Mouse (Mus musculus) spleen, adult 2 months (tissue): Measurements from ENCODE around the gene 3110082I17Rik. TPM values are rescaled to one million over a fixed set of nuclear protein-coding genes. Genes with fewer than 3 reads are reported as not detected.
A peak's percentile ranks its signal among the peaks of the same experiment; 100 is the strongest.

Experiments
- DNase-seq, 2 experiments: peaks; one replicate each; pipeline versions ENCODE4 v3.0.0 to v3.0.0-alpha.2; 2012 to 2021; ENCODE audit warnings: low spot score in 2 of 2, low read depth in 1 of 2
- H3K27ac ChIP-seq: fragments of 200-500 bp; 2 replicates; pipeline ENCODE4 v1.5.1; 2012; ENCODE audit warnings: low read length, inconsistent platforms; ENCODE audit not compliant: insufficient read depth
- H3K27me3 ChIP-seq: fragments of 200-500 bp; 2 replicates; pipeline ENCODE4 v1.6.1; 2012; ENCODE audit warnings: mild to moderate bottlenecking, moderate library complexity, low read length, inconsistent platforms; ENCODE audit not compliant: control insufficient read depth, insufficient read depth
- H3K36me3 ChIP-seq: fragments of 200-500 bp; 2 replicates; pipeline ENCODE4 v1.6.1; 2012; ENCODE audit warnings: mild to moderate bottlenecking, low read length, inconsistent platforms; ENCODE audit not compliant: control insufficient read depth, insufficient read depth
- H3K4me1 ChIP-seq: fragments of 200-500 bp; 2 replicates; pipeline ENCODE4 v1.6.1; 2011; ENCODE audit warnings: inconsistent platforms; ENCODE audit not compliant: control insufficient read depth, insufficient read depth, insufficient read length
- H3K4me3 ChIP-seq: fragments of 200-500 bp; 2 replicates; pipeline ENCODE4 v1.5.1; 2011; ENCODE audit warnings: mild to moderate bottlenecking, inconsistent platforms; ENCODE audit not compliant: insufficient read depth, insufficient read length; ENCODE audit errors: extremely low read depth
- CTCF ChIP-seq: fragments of 200-500 bp; IDR thresholded peaks from 2 replicates; pipeline ENCODE4 v1.5.1; 2011; ENCODE audit warnings: mild to moderate bottlenecking, inconsistent platforms; ENCODE audit not compliant: insufficient read depth, insufficient read length, insufficient replicate concordance; ENCODE audit errors: extremely low read depth
- POLR2A ChIP-seq: fragments of 200-500 bp; IDR thresholded peaks from 2 replicates; pipeline ENCODE4 v1.6.1; 2011; ENCODE audit warnings: low read depth, low read length, inconsistent platforms
- WGBS: fragments of 180-500 bp; shearing (Covaris S2); methylation state at CpG from one replicate; pipeline ENCODE4 v1.1.7; 2018; 5-methylcytosine and 5-hydroxymethylcytosine counted together
- polyA plus RNA-seq: library from polyadenylated mRNA; depleted of rRNA; stranded (reverse); fragments of >200 nt; gene quantifications from 2 replicates; pipeline ENCODE4 v1.2.3, GENCODE M21; 2012

The 3110082I17Rik gene
- polyA plus RNA-seq, 1 experiment, result 5.2 TPM

GRCm38 (mm10) chr5:139399991-139400390 lies 60.3 kb downstream of the 3110082I17Rik start:
- no peaks in the 10 kb centered on the region for H3K27me3 ChIP-seq
- H3K4me1 ChIP-seq, result peaks cover 19% of the 10 kb centered on the region; the same call in 1 of the 2 replicates
- no peak for TF ChIP-seq POLR2A
- no peak for TF ChIP-seq CTCF
- no peak for DNase-seq
- no peaks in the 10 kb centered on the region for H3K36me3 ChIP-seq
- H3K4me3 ChIP-seq, result no peak overlapping the region
- no peak overlapping the region for H3K27ac ChIP-seq
- WGBS, result 91% methylated on average over 14 of the region's 14 CpGs

- no peak overlapping the region for H3K4me3 ChIP-seq
- TF ChIP-seq POLR2A, result no peak
- TF ChIP-seq CTCF, result no peak
- DNase-seq, result no peak
- peaks cover 8% of the 10 kb centered on the region; the same call in 1 of the 2 replicates for H3K36me3 ChIP-seq
- peaks cover 17% of the 10 kb centered on the region; the same call in 1 of the 2 replicates for H3K4me1 ChIP-seq
- no peaks in the 10 kb centered on the region for H3K27me3 ChIP-seq
- H3K27ac ChIP-seq, result no peak overlapping the region
- WGBS, result 90% methylated on average over 5 of the region's 5 CpGs
Observed at GRCm38 (mm10) chr5:139398786-139399185, 61.5 kb downstream of the 3110082I17Rik start.

GRCm38 (mm10) chr5:139397959-139398753 lies 62.2 kb downstream of the 3110082I17Rik start:
- Histone ChIP-seq H3K4me1 (peaks cover 11% of the 10 kb centered on the region; the same call in 1 of the 2 replicates), H3K36me3 (peaks cover 12% of the 10 kb centered on the region), H3K27ac (0 out of 2 replicates have a peak overlapping the region, but pooled peaks have one; percentile 0), H3K27me3 (no peaks in the 10 kb centered on the region), H3K4me3 (no peak overlapping the region)
- peak; percentile 82 to 84 for DNase-seq
- TF ChIP-seq POLR2A (no peak), CTCF (peak; percentile 63; the same call in 1 of the 2 replicates)
- WGBS, result 31% methylated on average over 5 of the region's 5 CpGs

- Histone ChIP-seq H3K4me3 (no peak overlapping the region), H3K4me1 (peaks cover 10% of the 10 kb centered on the region; the same call in 1 of the 2 replicates), H3K27ac (no peak overlapping the region), H3K36me3 (peaks cover 17% of the 10 kb centered on the region), H3K27me3 (no peaks in the 10 kb centered on the region)
- no peak for TF ChIP-seq CTCF
- DNase-seq, result no peak
- WGBS, result 84% methylated on average over 4 of the region's 4 CpGs
Observed at GRCm38 (mm10) chr5:139397359-139397916, 62.9 kb downstream of the 3110082I17Rik start.

GRCm38 (mm10) chr5:139395528-139395927 lies 64.8 kb downstream of the 3110082I17Rik start:
- no peak for TF ChIP-seq CTCF
- TF ChIP-seq POLR2A, result no peak
- H3K4me1 ChIP-seq, result peaks cover 10% of the 10 kb centered on the region; the same call in 1 of the 2 replicates
- DNase-seq, result no peak
- no peaks in the 10 kb centered on the region for H3K27me3 ChIP-seq
- H3K27ac ChIP-seq, result no peak overlapping the region
- WGBS, result 85% methylated on average over 4 of the region's 4 CpGs
- H3K36me3 ChIP-seq, result peaks cover 22% of the 10 kb centered on the region
- H3K4me3 ChIP-seq, result no peak overlapping the region

GRCm38 (mm10) chr5:139394399-139394798 lies 65.9 kb downstream of the 3110082I17Rik start:
- Histone ChIP-seq H3K4me1 (peaks cover 12% of the 10 kb centered on the region; the same call in 1 of the 2 replicates), H3K36me3 (peaks cover 22% of the 10 kb centered on the region), H3K27ac (no peak overlapping the region), H3K4me3 (no peak overlapping the region), H3K27me3 (no peaks in the 10 kb centered on the region)
- no peak for DNase-seq
- WGBS, result 81% methylated on average over 7 of the region's 7 CpGs
- TF ChIP-seq POLR2A, result no peak

- Histone ChIP-seq H3K36me3 (peaks cover 28% of the 10 kb centered on the region), H3K27ac (no peak overlapping the region), H3K27me3 (no peaks in the 10 kb centered on the region), H3K4me1 (peaks cover 17% of the 10 kb centered on the region), H3K4me3 (no peak overlapping the region)
- TF ChIP-seq POLR2A (no peak), CTCF (no peak)
- DNase-seq, result no peak
- WGBS, result 94% methylated on average over 16 of the region's 16 CpGs
Observed at GRCm38 (mm10) chr5:139393197-139393588, 67.1 kb downstream of the 3110082I17Rik start.
